Mouse (Mus musculus): ENCODE measurements at regions not wholly inside any gene's neighbourhood (a gene's known extent, or its start where the extent isn't known, plus 50 kb on each side); places are given as distances from the start of the nearest gene placed in this dataset.
A peak's percentile ranks its signal among the peaks of the same experiment; 100 is the strongest.
"Not testable (repeated sequence)": the region's sequence is repeated elsewhere in the genome, so short reads cannot be mapped to it uniquely, and the experiment has no call there.

- intact Hi-C loops (cut with DNase I), result no loop called here
- peak in 1 of 2 experiments; percentile 20 for DNase-seq (ENCODE audit: low spot score in 2 of 2)
Measured at GRCm38 (mm10) chr2:42794776-42795175, 141.4 kb upstream of the Lrp1b start.

GRCm38 (mm10) chr2:42784065-42784464 lies 130.6 kb upstream of the Lrp1b start:
- intact Hi-C loops (cut with DNase I), result no loop called here
- no peak for DNase-seq (ENCODE audit: low spot score in 2 of 2)

GRCm38 (mm10) chr2:42740513-42740912 lies 87.1 kb upstream of the Lrp1b start:
- DNase-seq (ENCODE audit: low spot score in 2 of 2); intact Hi-C loops (cut with DNase I): not testable (repeated sequence)

All from left cerebral cortex, postnatal 36 days (tissue).